Mouse (Mus musculus) C2C12 (cell line): ENCODE data around the gene Erg.

Experiments
- CTCF ChIP-seq: IDR thresholded peaks from one replicate; pipeline ENCODE4 v1.5.1; 2011; ENCODE audit not compliant: control insufficient read depth, insufficient read depth, insufficient read length
- MAX ChIP-seq: IDR thresholded peaks from one replicate; pipeline ENCODE4 v1.6.1; 2011; ENCODE audit warnings: mild to moderate bottlenecking, control low read depth
- USF1 ChIP-seq: IDR thresholded peaks from one replicate; pipeline ENCODE4 v1.6.1; 2011; ENCODE audit warnings: low read depth, mild to moderate bottlenecking, control low read depth, moderate library complexity

DNA sequence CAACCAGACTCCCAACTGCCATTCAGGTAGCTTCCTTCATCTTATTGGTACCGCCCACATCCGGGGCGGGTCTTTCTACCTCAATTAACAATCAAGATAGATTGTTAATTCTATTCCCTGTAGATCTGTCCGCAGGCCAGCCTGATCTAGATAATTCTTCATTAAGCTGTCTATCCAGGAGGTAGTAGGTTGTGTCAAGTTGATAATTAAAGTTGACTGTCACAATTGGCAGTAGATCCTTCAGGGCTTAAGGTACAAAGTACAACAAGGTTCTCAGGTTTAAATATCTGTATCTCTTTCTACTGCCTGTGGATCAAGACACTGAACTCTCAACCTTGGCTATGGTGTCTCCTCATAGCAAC, 14.8 kb upstream of the Erg start:
- TF ChIP-seq CTCF = no peak
- TF ChIP-seq USF1 = no peak
- no peak for TF ChIP-seq MAX
